ENCODE assay signal across 19 mouse cellular contexts in genomic region chr9:5412446-5413111, GRCm38 (mm10).
DNase-seq lines count a peak whose midpoint lies in the region; ATAC-seq and TF ChIP-seq lines count a peak whose summit lies in the region.
"Had no signal": no experiment of that assay in that cellular context is flagged by ENCODE, and none has a peak within 500 bp of the region (broad histone marks: within the 10 kb centered on the region; RNA-seq: fewer than 3 reads in every experiment).

No protein-coding gene starts in this region.

- ATAC-seq in forebrain, embryonic 12.5 days (ENCODE audit: low FRiP score) = peak; percentile 75; the same call in 1 of the 2 replicates
- no peak for ATAC-seq in forebrain, postnatal 0 days
- ATAC-seq in hindbrain, embryonic 12.5 days (ENCODE audit: low FRiP score) = peak; percentile 87
- peak; percentile 82 for ATAC-seq in midbrain, embryonic 15.5 days (replicated peaks)
- ATAC-seq: intestine, postnatal 0 days had no signal

- in situ Hi-C loops in ES-E14 (cut with MboI; ENCODE audit: low sequenced_read_pairs in 2 of 2, unreplicated experiment in 2 of 2) = no loop called here

- H3K9me3 ChIP-seq in forebrain, embryonic 12.5 days = no peaks in the 10 kb centered on the region
- no peaks in the 10 kb centered on the region for H3K9me3 ChIP-seq in forebrain, postnatal 0 days (ENCODE audit: low read length)
- H3K9me3 ChIP-seq in ES-E14 (ENCODE audit: control insufficient read depth, insufficient read depth, low read depth, low read length) = no peaks in the 10 kb centered on the region
- H3K9me3 ChIP-seq in hindbrain, embryonic 12.5 days (replicated peaks) = no peaks in the 10 kb centered on the region
- no peaks in the 10 kb centered on the region for H3K9me3 ChIP-seq in midbrain, embryonic 15.5 days

- H3K4me2 ChIP-seq in forebrain, embryonic 12.5 days = no peak overlapping the region
- no peak overlapping the region for H3K4me2 ChIP-seq in forebrain, postnatal 0 days (ENCODE audit: low read depth)
- no peak overlapping the region for H3K4me2 ChIP-seq in hindbrain, embryonic 12.5 days (replicated peaks)
- no peak overlapping the region for H3K4me2 ChIP-seq in midbrain, embryonic 15.5 days
- H3K4me2 ChIP-seq: heart, embryonic 11.5 days; lung, embryonic 14.5 days had no signal

- TF ChIP-seq CTCF in forebrain, postnatal 0 days (IDR thresholded peaks at IDR 0.05; ENCODE audit: low read depth) = no peak

- no peaks in the 10 kb centered on the region for H3K27me3 ChIP-seq in forebrain, embryonic 12.5 days
- H3K27me3 ChIP-seq in forebrain, postnatal 0 days (ENCODE audit: insufficient read depth, low read length) = no peaks in the 10 kb centered on the region
- no peaks in the 10 kb centered on the region for H3K27me3 ChIP-seq in hindbrain, embryonic 12.5 days
- no peaks in the 10 kb centered on the region for H3K27me3 ChIP-seq in midbrain, embryonic 15.5 days (replicated peaks)

- no peak overlapping the region for H3K27ac ChIP-seq in forebrain, embryonic 12.5 days
- no peak overlapping the region for H3K27ac ChIP-seq in forebrain, postnatal 0 days (ENCODE audit: low read depth, low read length)
- no peak overlapping the region for H3K27ac ChIP-seq in ES-E14 (ENCODE audit: insufficient read depth, low read depth, low read length, poor library complexity, severe bottlenecking)
- no peak overlapping the region for H3K27ac ChIP-seq in hindbrain, embryonic 12.5 days
- H3K27ac ChIP-seq in midbrain, embryonic 15.5 days = no peak overlapping the region
- H3K27ac ChIP-seq: kidney, postnatal 0 days had no signal

- H3K4me1 ChIP-seq in forebrain, embryonic 12.5 days = peaks cover 8% of the 10 kb centered on the region; the same call in 1 of the 2 replicates
- H3K4me1 ChIP-seq in forebrain, postnatal 0 days (ENCODE audit: insufficient read depth) = no peaks in the 10 kb centered on the region
- H3K4me1 ChIP-seq in ES-E14 (ENCODE audit: control insufficient read depth in 2 of 2, insufficient read depth in 2 of 2, low read length in 2 of 2, poor library complexity in 1 of 2) = no peaks in the 10 kb centered on the region
- no peaks in the 10 kb centered on the region; the same call in 1 of the 2 replicates for H3K4me1 ChIP-seq in hindbrain, embryonic 12.5 days
- no peaks in the 10 kb centered on the region for H3K4me1 ChIP-seq in midbrain, embryonic 15.5 days

- no peaks in the 10 kb centered on the region for H3K36me3 ChIP-seq in forebrain, embryonic 12.5 days (replicated peaks)
- no peaks in the 10 kb centered on the region for H3K36me3 ChIP-seq in forebrain, postnatal 0 days (ENCODE audit: insufficient read depth)
- H3K36me3 ChIP-seq in ES-E14 (ENCODE audit: control insufficient read depth, insufficient read depth, low read length, poor library complexity, severe bottlenecking) = no peaks in the 10 kb centered on the region
- no peaks in the 10 kb centered on the region for H3K36me3 ChIP-seq in hindbrain, embryonic 12.5 days
- H3K36me3 ChIP-seq in midbrain, embryonic 15.5 days (replicated peaks) = no peaks in the 10 kb centered on the region

- no peak overlapping the region for H3K9ac ChIP-seq in forebrain, embryonic 12.5 days
- H3K9ac ChIP-seq in forebrain, postnatal 0 days = no peak overlapping the region
- H3K9ac ChIP-seq in ES-E14 (ENCODE audit: insufficient read depth, low read depth, low read length, poor library complexity, severe bottlenecking) = no peak overlapping the region
- H3K9ac ChIP-seq in hindbrain, embryonic 12.5 days = no peak overlapping the region
- no peak overlapping the region for H3K9ac ChIP-seq in midbrain, embryonic 15.5 days
- H3K9ac ChIP-seq: lung, embryonic 14.5 days had no signal

- 16% methylated on average over 4 of the region's 4 CpGs for WGBS in forebrain, embryonic 12.5 days
- 16% methylated on average over 4 of the region's 4 CpGs for WGBS in forebrain, postnatal 0 days
- 25% methylated on average over 4 of the region's 4 CpGs for WGBS in hindbrain, embryonic 12.5 days
- WGBS in midbrain, embryonic 15.5 days = 16% methylated on average over 4 of the region's 4 CpGs

- no peak overlapping the region for H3K4me3 ChIP-seq in forebrain, embryonic 12.5 days (replicated peaks)
- H3K4me3 ChIP-seq in forebrain, postnatal 0 days (ENCODE audit: low read depth, low read length) = no peak overlapping the region
- H3K4me3 ChIP-seq in ES-E14 (ENCODE audit: insufficient read depth in 1 of 2, low read depth in 1 of 2, low read length in 2 of 2, poor library complexity in 1 of 2, severe bottlenecking in 1 of 2) = no peak overlapping the region
- H3K4me3 ChIP-seq in hindbrain, embryonic 12.5 days = no peak overlapping the region
- H3K4me3 ChIP-seq in midbrain, embryonic 15.5 days = no peak overlapping the region

- DNase-seq in forebrain, postnatal 0 days = no peak
- DNase-seq in ES-E14 (ENCODE audit: low read depth, low spot score) = peak; percentile 38
- DNase-seq in layer of hippocampus, adult 8-10 months (ENCODE audit: low spot score in 2 of 2) = no peak
- DNase-seq in right cerebral cortex, adult 18-20 months = no peak
- DNase-seq in right cerebral cortex, postnatal 10 days (ENCODE audit: low spot score in 2 of 2) = no peak
- DNase-seq: adrenal gland, postnatal 10 days; cerebellum, adult 8-10 months; gastrocnemius, postnatal 14 days; heart, postnatal 36 days; layer of hippocampus, adult 9-11 months; liver; lung, embryonic 14.5 days; thymus, postnatal 25 days had no signal

TF ChIP-seq in ES-E14, 5 proteins besides CTCF, POLR2A, EP300 and RAD21:
- TF ChIP-seq CHD2 (IDR thresholded peaks at IDR 0.05; ENCODE audit: low read depth, low read length) (no peak), ZNF384 (IDR thresholded peaks at IDR 0.05; ENCODE audit: low read depth, low read length) (no peak), MAFK (IDR thresholded peaks at IDR 0.05; ENCODE audit: insufficient read depth, low read depth, low read length) (no peak), ZC3H11A (IDR thresholded peaks at IDR 0.05; ENCODE audit: borderline replicate concordance, low read depth, low read length) (no peak), HCFC1 (IDR thresholded peaks at IDR 0.05; ENCODE audit: borderline replicate concordance, insufficient read depth, low read length) (no peak)
